Comparison of ENCODE assay signal across 10 mouse cellular contexts in genomic region chr9:122701817-122702216, GRCm38 (mm10). TPM values are rescaled to one million over a fixed set of nuclear protein-coding genes. Genes with fewer than 3 reads are reported as not detected.
DNase-seq lines count a peak whose midpoint lies in the region; ATAC-seq lines count a peak whose summit lies in the region.
"Had no signal": no experiment of that assay in that cellular context is flagged by ENCODE, and none has a peak within 500 bp of the region (broad histone marks: within the 10 kb centered on the region; RNA-seq: fewer than 3 reads in every experiment).

No protein-coding gene starts in this region.

- WGBS in hindbrain, embryonic 11.5 days, result 1% methylated on average over 3 of the region's 3 CpGs
- WGBS in hindbrain, embryonic 13.5 days, result 4% methylated on average over 3 of the region's 3 CpGs

- no peaks in the 10 kb centered on the region for H3K36me3 ChIP-seq in hindbrain, embryonic 11.5 days (ENCODE audit: control insufficient read depth, insufficient read depth, low read length)
- H3K36me3 ChIP-seq in hindbrain, embryonic 13.5 days, result no peaks in the 10 kb centered on the region

- no peaks in the 10 kb centered on the region for H3K9me3 ChIP-seq in hindbrain, embryonic 11.5 days (ENCODE audit: control insufficient read depth, low read length)
- H3K9me3 ChIP-seq in hindbrain, embryonic 13.5 days, result no peaks in the 10 kb centered on the region
- H3K9me3 ChIP-seq: forebrain, embryonic 13.5 days had no signal

- H3K27me3 ChIP-seq in hindbrain, embryonic 11.5 days (ENCODE audit: control insufficient read depth, insufficient read depth, low read length), result no peaks in the 10 kb centered on the region
- 0 out of 2 replicates have a peak, but pooled peaks cover 4% of the 10 kb centered on the region for H3K27me3 ChIP-seq in hindbrain, embryonic 13.5 days
- H3K27me3 ChIP-seq: forebrain, embryonic 13.5 days had no signal

- DNase-seq in hindbrain, embryonic 11.5 days (ENCODE audit: low spot score), result peak; percentile 65
- DNase-seq in 3T3-L1 (ENCODE audit: low read depth, low spot score), result peak; percentile 54
- DNase-seq in Muller cell, postnatal 12 days (ENCODE audit: inconsistent ontology term), result peak; percentile 22
- DNase-seq in kidney, postnatal 14 days, result peak; percentile 22
- DNase-seq in layer of hippocampus, postnatal 25 days (ENCODE audit: extremely low spot score in 1 of 2, low spot score in 1 of 2), result no peak
- DNase-seq in heart, postnatal 25 days (ENCODE audit: low spot score), result no peak
- DNase-seq: layer of hippocampus, postnatal 36 days had no signal

- H3K4me1 ChIP-seq in hindbrain, embryonic 11.5 days (replicated peaks; ENCODE audit: control insufficient read depth, insufficient read depth, low read length), result no peaks in the 10 kb centered on the region
- no peaks in the 10 kb centered on the region for H3K4me1 ChIP-seq in hindbrain, embryonic 13.5 days (replicated peaks)
- H3K4me1 ChIP-seq: forebrain, embryonic 13.5 days had no signal

- intact Hi-C loops in heart, postnatal 25 days (cut with DNase I), result no loop called here

- H3K4me3 ChIP-seq in hindbrain, embryonic 11.5 days (ENCODE audit: low read depth, low read length), result no peak overlapping the region
- H3K4me3 ChIP-seq in hindbrain, embryonic 13.5 days, result no peak overlapping the region
- H3K4me3 ChIP-seq: forebrain, embryonic 13.5 days had no signal

- no peak for ATAC-seq in hindbrain, embryonic 11.5 days (ENCODE audit: low FRiP score)
- ATAC-seq in hindbrain, embryonic 13.5 days (ENCODE audit: low FRiP score), result no peak
- ATAC-seq in cerebellum, adult (ENCODE audit: insufficient number of reproducible peaks, low FRiP score, low TSS enrichment), result no peak
- ATAC-seq: forebrain, embryonic 13.5 days had no signal

- no peak overlapping the region for H3K27ac ChIP-seq in hindbrain, embryonic 11.5 days (ENCODE audit: low read depth, low read length)
- no peak overlapping the region for H3K27ac ChIP-seq in hindbrain, embryonic 13.5 days
- H3K27ac ChIP-seq: forebrain, embryonic 13.5 days had no signal

- no peak overlapping the region for H3K4me2 ChIP-seq in hindbrain, embryonic 11.5 days (replicated peaks; ENCODE audit: low read depth, low read length)
- H3K4me2 ChIP-seq in hindbrain, embryonic 13.5 days, result no peak overlapping the region
- H3K4me2 ChIP-seq: forebrain, embryonic 13.5 days had no signal

- no peak overlapping the region for H3K9ac ChIP-seq in hindbrain, embryonic 11.5 days (ENCODE audit: low read depth, low read length)
- no peak overlapping the region for H3K9ac ChIP-seq in hindbrain, embryonic 13.5 days
- H3K9ac ChIP-seq: forebrain, embryonic 13.5 days had no signal

RNA-seq across cellular contexts. Expression of gene Topaz1, which starts 45.3 kb away (rescaled TPM):
- polyA plus RNA-seq in hindbrain, embryonic 11.5 days (2014; fragmentation: Nextera tagmentation; extraction: Ambion mirVana), result not detected in 2 replicates
- not detected in 2 replicates for polyA plus RNA-seq in hindbrain, embryonic 13.5 days (2015; fragmentation: Nextera tagmentation; extraction: Ambion mirVana)
- not detected for total RNA-seq in layer of hippocampus, postnatal 25 days (2021)
- total RNA-seq in heart, postnatal 25 days (2021), result not detected
- total RNA-seq: layer of hippocampus, postnatal 36 days had no signal
- polyA plus RNA-seq: forebrain, embryonic 13.5 days had no signal

Comparison
In these comparisons a context has a peak if more than half of its experiments do, and no peak if none do; other contexts are left out.
1. DNase-seq: peak in hindbrain, embryonic 11.5 days (single experiment), 3T3-L1 (single experiment), Muller cell, postnatal 12 days (single experiment) and kidney, postnatal 14 days (single experiment); none in layer of hippocampus, postnatal 25 days (0 of 2) and heart, postnatal 25 days (single experiment).